Mouse (Mus musculus): Measurements from ENCODE around the gene Emsy.
A peak's percentile ranks its signal among the peaks of the same experiment; 100 is the strongest.

DNA sequence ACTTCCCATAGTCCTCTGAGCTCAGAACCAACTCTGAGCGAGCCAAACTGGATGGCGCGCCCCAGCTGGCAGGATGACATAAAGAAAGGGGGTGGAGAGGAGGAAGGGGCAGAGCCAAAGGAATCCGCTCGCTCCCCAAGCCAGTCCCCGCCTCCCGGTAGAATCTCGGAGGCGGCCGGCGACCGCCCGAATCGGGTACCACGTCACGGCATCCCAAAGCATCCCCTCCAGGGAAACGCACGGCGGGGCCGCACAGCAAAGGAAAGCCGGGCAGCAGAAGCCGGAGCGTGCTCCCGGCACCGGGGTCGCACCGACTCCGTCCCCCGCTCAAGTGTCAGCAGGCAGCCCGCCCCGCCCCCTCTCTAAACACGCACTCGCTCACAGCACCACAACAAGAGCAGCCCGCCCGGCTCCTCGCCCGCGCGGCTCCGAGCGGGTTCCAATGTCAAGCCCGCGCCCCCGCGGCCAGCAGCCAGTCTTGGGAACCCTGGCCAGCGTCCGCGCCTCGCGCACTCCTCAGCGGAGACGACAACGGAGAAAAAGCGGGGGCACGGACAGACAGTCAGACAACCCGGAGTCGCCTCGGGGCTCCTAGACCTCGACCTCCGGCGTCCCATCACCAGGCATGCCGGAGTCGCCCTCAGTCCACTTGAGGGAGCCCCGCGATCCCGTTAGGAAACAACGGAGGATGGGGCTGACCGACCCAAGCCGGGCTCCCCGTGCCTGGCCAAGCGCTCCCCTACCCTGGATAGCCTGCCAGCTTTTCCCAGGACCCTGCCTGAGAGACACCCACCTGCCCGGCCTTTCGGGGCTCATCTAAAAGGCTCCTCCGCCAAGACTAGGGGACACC, 677 bp downstream of the Emsy start:
- TF ChIP-seq POLR2A (IDR thresholded peaks at IDR 0.05; ENCODE audit: borderline replicate concordance, insufficient read depth, low read length) (peak; percentile 25; the same call in 1 of the 2 replicates), CTCF (IDR thresholded peaks at IDR 0.05; ENCODE audit: borderline replicate concordance, insufficient read depth, low read depth, low read length) (peak; percentile 17; the same call in 1 of the 2 replicates)

Measured in cerebellum, adult 2 months (tissue).